Mouse (Mus musculus) heart, embryonic 10.5 days (tissue): ENCODE data around the gene Pvalb. TPM values are rescaled to one million over a fixed set of nuclear protein-coding genes. Genes with fewer than 3 reads are reported as not detected.
A peak's percentile ranks its signal among the peaks of the same experiment; 100 is the strongest.

Experiments
- DNase-seq: peaks from one replicate; pipeline ENCODE4 v3.0.0-alpha.2; 2017; ENCODE audit warnings: low spot score
- H3K27ac ChIP-seq: fragments of 300-500 bp; sonication (generic); 2 replicates; pipeline ENCODE4 v1.5.1; 2016; ENCODE audit warnings: mild to moderate bottlenecking
- H3K27me3 ChIP-seq: fragments of 300-500 bp; sonication (generic); 2 replicates; pipeline ENCODE4 v1.6.1; 2016; ENCODE audit warnings: mild to moderate bottlenecking; ENCODE audit not compliant: poor library complexity, insufficient read depth, severe bottlenecking
- H3K36me3 ChIP-seq: fragments of 300-500 bp; sonication (generic); 2 replicates; pipeline ENCODE4 v1.6.1; 2016; ENCODE audit warnings: mild to moderate bottlenecking, moderate library complexity
- H3K4me1 ChIP-seq: fragments of 300-500 bp; sonication (generic); 2 replicates; pipeline ENCODE4 v1.6.1; 2016; ENCODE audit warnings: mild to moderate bottlenecking
- H3K4me3 ChIP-seq: fragments of 300-500 bp; sonication (generic); 2 replicates; pipeline ENCODE4 v1.5.1; 2016; ENCODE audit warnings: mild to moderate bottlenecking, moderate library complexity
- H3K9me3 ChIP-seq: fragments of 300-500 bp; sonication (generic); 2 replicates; pipeline ENCODE4 v1.6.1; 2016; ENCODE audit warnings: mild to moderate bottlenecking, moderate library complexity
- WGBS: fragments of 180-500 bp; shearing (Covaris S2); methylation state at CpG from one replicate; pipeline ENCODE4 v1.1.7; 2016; 5-methylcytosine and 5-hydroxymethylcytosine counted together
- polyA plus RNA-seq: library from polyadenylated mRNA; unstranded; fragments of >200 nt; fragmentation: Nextera tagmentation; extraction: Ambion mirVana; gene quantifications from 2 replicates; pipeline ENCODE4 v1.2.1, GENCODE M21; 2016

The Pvalb gene
- polyA plus RNA-seq, 1 experiment from 2014 or later: 1.3 TPM

DNA sequence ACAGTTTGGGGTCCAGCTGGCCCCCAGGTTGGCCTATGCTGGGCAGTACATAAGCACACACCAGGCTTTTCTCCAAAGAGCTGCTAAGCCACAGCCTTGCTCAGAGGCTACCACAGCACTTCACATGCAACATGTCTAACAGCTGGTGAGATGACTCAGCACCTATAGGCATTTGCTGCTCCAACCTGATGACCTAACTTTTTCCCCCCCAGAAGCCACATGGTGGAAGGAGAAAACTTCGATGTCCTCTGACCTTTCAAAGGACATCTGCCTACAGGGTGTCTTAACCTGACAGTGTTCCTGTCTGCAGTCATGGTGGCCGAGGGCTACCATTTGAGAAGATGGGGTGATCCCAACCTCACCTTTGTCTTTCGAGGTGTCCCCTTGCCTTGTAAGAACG lies 20.6 kb downstream of the Pvalb start:
- no peak for DNase-seq
- H3K27me3 ChIP-seq: peaks cover 54% of the 10 kb centered on the region
- no peaks in the 10 kb centered on the region for H3K36me3 ChIP-seq
- H3K4me1 ChIP-seq: peaks cover 5% of the 10 kb centered on the region
- no peak overlapping the region for H3K27ac ChIP-seq
- no peaks in the 10 kb centered on the region for H3K9me3 ChIP-seq
- no peak overlapping the region for H3K4me3 ChIP-seq
- WGBS: 84% methylated on average over 4 of the region's 4 CpGs

DNA sequence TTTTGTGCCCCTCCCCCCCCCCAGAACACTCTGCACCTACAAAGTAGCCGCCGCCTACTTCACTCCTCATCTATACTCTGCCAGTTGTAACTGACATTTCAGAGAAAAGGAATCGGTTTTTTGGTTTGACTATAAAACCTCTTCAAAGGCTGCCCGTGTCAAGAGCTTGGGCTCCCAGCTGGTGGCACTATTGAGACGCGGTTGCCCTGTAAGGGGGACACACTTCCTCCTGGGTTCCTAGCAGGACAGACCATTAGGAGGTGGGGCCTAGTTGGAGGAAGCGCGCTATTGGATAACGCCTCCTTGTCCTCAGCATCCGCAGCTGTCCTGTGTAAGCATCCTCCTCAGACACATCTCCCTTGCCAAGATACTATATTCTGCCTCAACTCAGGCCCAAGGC lies 21.3 kb downstream of the Pvalb start:
- Histone ChIP-seq H3K4me1 (peaks cover 5% of the 10 kb centered on the region), H3K9me3 (no peaks in the 10 kb centered on the region), H3K4me3 (no peak overlapping the region), H3K36me3 (no peaks in the 10 kb centered on the region), H3K27ac (no peak overlapping the region), H3K27me3 (peaks cover 55% of the 10 kb centered on the region)
- no peak for DNase-seq
- WGBS: 6% methylated on average over 10 of the region's 10 CpGs

DNA sequence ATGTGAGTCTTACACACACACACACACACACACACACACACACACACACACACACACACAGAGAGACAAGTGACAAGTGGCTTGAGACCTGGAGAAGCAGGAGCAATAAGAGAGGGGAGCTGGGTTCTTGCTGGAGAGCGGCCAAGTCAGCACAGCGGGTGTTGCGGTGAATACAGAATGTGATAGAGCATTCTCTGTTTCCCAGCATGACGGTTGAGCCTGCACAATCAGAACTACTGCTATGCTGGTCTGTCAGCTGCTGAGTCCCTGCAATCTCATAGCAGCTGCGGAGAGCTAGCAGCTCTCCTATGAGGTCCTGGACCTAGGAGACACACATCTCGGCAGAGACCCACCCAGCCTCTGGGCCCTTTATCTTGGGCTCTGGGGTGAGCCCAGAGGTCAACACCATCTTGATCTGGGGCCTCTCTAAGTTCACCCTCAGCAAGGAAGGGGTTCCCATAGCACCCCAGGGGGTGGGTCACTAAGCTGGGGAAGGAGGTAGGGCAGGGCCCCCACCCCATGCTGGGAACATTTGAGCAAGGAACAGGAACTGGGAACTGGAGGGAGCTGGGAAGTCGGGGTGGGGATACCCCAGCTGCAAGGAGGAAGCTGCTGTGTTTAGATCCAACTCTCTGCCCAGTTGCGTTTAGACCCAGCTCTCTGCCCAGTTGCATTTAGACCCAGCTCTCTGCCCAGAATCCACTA lies 24.3 kb downstream of the Pvalb start:
- H3K27me3 ChIP-seq: peaks cover 63% of the 10 kb centered on the region

DNA sequence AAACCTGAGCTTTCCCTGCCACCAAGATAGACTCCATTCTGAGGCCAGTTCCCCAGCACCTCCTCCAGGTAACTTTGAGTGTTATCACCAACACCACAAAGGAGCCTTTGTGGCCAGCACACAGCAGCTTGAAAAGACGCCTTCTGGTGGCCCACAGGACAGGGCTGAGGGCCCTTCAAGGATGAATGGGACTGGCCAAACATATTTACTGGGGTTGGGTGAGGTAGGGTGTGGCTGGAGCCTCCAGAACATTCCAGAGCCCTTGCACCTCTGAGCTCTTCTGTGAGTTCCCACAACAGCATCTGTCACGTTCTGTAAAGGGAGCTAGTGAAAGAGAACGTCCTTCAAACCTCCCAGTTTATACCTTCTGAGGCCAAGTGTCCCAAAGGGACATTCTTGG lies 26.4 kb downstream of the Pvalb start:
- Histone ChIP-seq H3K27me3 (peaks cover 51% of the 10 kb centered on the region), H3K27ac (no peak overlapping the region), H3K4me1 (peaks cover 17% of the 10 kb centered on the region), H3K36me3 (no peaks in the 10 kb centered on the region), H3K4me3 (no peak overlapping the region), H3K9me3 (no peaks in the 10 kb centered on the region)
- 68% methylated on average over 3 of the region's 3 CpGs for WGBS
- no peak for DNase-seq

More for the DNA sequence above, 24.3 kb downstream of the Pvalb start:
- 30% methylated on average over 8 of the region's 8 CpGs for WGBS
- DNase-seq: no peak
- no peaks in the 10 kb centered on the region for H3K36me3 ChIP-seq
- H3K4me1 ChIP-seq: peaks cover 13% of the 10 kb centered on the region
- no peak overlapping the region for H3K27ac ChIP-seq
- no peaks in the 10 kb centered on the region for H3K9me3 ChIP-seq
- H3K4me3 ChIP-seq: no peak overlapping the region

DNA sequence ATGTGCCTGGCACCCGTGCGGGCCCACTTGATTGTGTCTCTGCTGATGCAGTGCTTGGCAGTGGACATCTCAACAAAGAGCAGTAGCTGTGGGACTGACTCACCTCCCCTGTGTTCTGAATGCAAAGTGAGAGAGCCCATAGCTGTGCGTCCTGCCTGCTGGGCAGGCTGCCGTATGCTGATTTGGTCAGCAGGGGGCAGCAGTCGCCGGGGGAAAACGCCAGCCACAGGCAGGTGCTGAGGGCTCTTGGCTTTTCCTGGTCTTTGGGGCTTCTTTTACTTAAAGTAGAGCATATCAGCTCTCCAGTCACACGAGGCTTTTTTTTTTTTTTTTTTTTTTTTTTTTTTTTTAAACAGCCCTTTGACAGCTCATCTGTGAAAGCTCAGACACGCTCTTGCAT lies 27.8 kb downstream of the Pvalb start:
- Histone ChIP-seq H3K36me3 (no peaks in the 10 kb centered on the region), H3K27ac (no peak overlapping the region), H3K9me3 (no peaks in the 10 kb centered on the region), H3K4me3 (no peak overlapping the region), H3K27me3 (peaks cover 41% of the 10 kb centered on the region), H3K4me1 (peaks cover 24% of the 10 kb centered on the region)
- 9% methylated on average over 9 of the region's 9 CpGs for WGBS
- peak; percentile 81 for DNase-seq

DNA sequence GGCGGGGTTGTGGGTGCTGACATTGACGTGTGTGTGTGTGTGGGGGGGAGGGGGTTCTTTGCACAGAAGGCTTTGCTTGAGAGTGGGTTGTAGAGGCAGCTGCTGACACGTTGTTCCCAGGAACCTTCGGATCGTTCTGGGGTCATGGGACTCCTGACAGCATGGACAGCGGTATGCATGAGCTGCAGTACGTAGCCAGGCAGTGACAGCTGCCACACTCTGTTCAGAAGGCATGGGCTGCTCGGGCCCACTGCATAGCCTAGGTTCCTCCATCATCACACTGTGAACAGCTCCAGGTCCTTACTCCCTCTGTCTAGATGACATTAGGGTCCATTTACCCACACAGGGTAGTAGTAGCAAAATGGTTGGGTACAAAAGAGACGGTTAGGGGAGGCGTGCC lies 28.9 kb downstream of the Pvalb start:
- 57% methylated on average over 10 of the region's 10 CpGs for WGBS
- Histone ChIP-seq H3K4me1 (peaks cover 36% of the 10 kb centered on the region), H3K27ac (no peak overlapping the region), H3K4me3 (no peak overlapping the region), H3K36me3 (no peaks in the 10 kb centered on the region), H3K9me3 (no peaks in the 10 kb centered on the region), H3K27me3 (peaks cover 30% of the 10 kb centered on the region)
- no peak for DNase-seq

DNA sequence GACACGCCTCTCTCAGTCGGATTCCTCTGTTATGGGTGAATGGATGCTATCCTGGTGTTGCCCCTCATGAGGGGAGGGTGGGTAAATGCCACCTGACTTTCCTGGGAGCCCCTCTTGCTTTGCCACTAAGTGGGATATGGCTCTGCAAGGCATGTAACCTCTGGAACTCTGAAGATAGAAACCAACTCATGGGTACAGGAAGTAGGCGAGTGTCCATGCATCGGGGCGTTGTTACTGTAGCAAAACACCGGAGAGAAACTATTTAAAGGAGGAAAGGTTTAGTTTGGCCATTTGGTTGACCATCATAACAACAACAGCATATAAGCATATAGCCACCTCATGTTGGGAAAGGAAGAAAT lies 31.3 kb downstream of the Pvalb start:
- H3K4me1 ChIP-seq: peaks cover 34% of the 10 kb centered on the region
- 76% methylated on average over 6 of the region's 6 CpGs for WGBS
- H3K4me3 ChIP-seq: peak overlapping the region; percentile 80
- no peaks in the 10 kb centered on the region for H3K9me3 ChIP-seq
- H3K36me3 ChIP-seq: no peaks in the 10 kb centered on the region
- H3K27me3 ChIP-seq: peaks cover 11% of the 10 kb centered on the region; the same call in 1 of the 2 replicates
- no peak for DNase-seq
- peak overlapping the region; percentile 84 for H3K27ac ChIP-seq

DNA sequence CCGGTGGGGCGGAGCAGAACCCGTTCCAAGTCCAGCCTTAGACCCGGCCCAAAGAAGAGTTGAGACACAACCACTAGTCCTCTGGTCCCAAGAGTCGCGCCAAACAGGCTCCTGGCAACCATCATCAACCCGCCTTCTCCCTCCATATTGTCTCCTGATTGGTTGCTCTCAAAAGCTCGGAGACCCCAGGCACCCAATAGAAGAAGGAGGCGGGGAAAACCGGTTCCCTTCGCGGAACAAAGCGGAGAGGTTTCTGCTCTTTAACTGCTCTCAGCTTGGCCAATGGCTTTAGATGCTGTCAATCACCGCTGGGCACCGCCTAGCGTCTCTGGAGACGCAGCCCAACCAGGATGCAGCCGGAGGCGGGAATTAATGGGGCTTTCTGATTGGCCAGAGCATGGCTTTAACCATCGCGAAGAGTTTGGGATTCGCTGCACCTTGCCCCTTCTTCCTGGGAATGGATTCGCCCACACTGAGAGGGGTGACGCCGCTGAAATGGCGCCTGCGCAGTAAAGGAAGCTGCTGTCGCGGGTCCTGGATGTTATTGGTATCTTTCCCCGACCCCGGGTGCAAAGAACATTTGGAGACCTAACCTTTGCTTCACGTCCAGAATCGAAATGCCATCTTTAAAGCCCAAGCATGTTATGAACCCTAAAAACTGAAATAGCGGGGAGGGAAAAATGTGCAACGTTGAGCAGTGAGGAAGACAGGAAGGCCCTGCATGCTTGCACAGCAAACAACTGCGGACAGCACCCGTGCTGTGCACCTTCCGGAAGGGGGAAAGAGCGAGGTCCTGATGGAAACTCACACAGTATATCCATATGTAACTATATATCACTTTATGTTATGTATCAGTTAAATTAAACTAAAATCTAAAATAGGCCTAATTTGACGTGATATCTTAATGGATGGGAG lies 32.0 kb downstream of the Pvalb start, which contains the start of gene Ift27:
TSS of gene Ift27 (minus strand) at position 136 of the 915 bp plus-strand sequence.
- Histone ChIP-seq H3K27me3 (0 out of 2 replicates have a peak, but pooled peaks cover 5% of the 10 kb centered on the region), H3K9me3 (no peaks in the 10 kb centered on the region), H3K4me1 (peaks cover 34% of the 10 kb centered on the region), H3K27ac (peak within 1 kb of the TSS; percentile 84), H3K4me3 (peak within 1 kb of the TSS; percentile 80), H3K36me3 (no peaks in the 10 kb centered on the region)
- 1% methylated on average over 40 of the region's 40 CpGs for WGBS
- DNase-seq: peak; percentile 100

DNA sequence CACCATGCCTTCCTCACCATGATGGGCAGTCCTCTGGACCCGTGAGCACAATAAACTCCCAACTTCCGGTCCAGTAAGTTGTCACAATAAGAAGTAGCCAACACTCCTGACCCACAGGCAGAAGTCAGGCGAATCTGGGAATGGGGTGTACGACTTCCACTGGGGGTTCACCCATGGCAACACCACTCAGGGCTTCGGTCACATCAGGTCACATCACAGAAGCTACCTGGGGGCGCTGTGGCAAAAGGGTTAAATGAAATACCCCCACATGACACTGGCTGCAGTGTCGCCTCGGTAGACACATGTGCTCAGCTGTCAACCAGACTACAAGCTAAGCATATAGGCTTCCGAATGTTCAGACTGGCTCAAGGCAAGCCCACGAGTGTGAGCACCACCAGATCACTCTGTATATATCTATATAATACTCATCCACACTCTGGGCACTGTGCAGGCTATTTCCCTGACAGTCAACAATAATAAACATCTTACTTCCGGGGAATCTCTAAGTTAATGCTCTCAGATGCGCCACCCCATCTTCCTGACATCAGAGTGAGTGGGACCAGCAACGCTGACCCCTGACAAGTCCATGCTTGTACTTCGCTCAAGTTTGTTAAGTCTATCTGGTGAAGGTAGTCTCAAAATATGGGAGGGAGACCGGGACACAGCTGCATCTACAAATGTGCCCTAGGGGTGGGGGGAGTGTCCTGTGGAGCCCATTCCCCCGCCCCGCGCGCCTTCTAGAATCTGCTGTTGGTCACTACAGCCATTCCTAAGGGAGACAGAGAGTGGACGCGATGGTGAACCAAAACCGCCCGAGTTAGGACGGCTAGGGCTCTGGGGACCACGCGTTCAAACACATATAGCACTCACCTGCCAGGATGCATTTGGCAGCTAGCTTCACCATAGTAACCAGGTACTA lies 33.0 kb downstream of the Pvalb start:
- Histone ChIP-seq H3K4me1 (peaks cover 32% of the 10 kb centered on the region), H3K27me3 (0 out of 2 replicates have a peak, but pooled peaks cover 3% of the 10 kb centered on the region), H3K36me3 (no peaks in the 10 kb centered on the region), H3K27ac (peak overlapping the region; percentile 83), H3K4me3 (peak overlapping the region; percentile 80), H3K9me3 (no peaks in the 10 kb centered on the region)
- WGBS: 27% methylated on average over 26 of the region's 26 CpGs
- no peak for DNase-seq

DNA sequence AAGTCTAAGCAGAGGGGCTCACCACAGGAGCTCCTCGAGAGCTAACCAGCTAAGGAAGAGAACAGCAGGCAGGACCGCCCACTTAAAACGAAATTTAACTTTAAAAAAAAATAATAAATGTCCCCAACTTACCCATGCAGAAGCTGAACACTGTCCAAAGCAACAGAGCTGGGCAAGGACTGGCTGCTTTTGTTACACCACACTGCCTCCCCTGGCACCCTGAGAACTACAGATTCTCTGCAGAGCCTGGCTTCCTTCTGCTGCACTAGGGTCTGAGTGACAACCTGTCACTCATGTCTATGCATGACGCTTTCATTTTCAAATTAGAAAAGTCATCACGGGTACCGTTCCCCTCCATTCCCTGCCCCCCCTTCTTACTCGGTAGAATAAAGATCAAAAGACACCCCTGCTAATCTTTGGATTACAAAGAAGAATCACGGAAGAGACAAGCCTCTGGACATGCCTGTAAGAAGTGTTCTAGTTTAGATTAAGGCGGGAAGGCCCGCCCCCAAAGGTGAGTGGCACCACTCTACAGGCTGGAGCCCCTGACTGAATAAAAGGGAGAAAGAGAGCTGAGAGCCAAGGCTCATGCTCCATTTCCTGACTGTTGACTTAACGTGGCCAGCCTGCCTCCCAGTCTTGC lies 33.8 kb downstream of the Pvalb start:
- Histone ChIP-seq H3K36me3 (peaks cover 3% of the 10 kb centered on the region; the same call in 1 of the 2 replicates), H3K27ac (no peak overlapping the region), H3K27me3 (0 out of 2 replicates have a peak, but pooled peaks cover 3% of the 10 kb centered on the region), H3K9me3 (no peaks in the 10 kb centered on the region), H3K4me3 (no peak overlapping the region), H3K4me1 (peaks cover 31% of the 10 kb centered on the region)
- 77% methylated on average over 11 of the region's 11 CpGs for WGBS
- no peak for DNase-seq

DNA sequence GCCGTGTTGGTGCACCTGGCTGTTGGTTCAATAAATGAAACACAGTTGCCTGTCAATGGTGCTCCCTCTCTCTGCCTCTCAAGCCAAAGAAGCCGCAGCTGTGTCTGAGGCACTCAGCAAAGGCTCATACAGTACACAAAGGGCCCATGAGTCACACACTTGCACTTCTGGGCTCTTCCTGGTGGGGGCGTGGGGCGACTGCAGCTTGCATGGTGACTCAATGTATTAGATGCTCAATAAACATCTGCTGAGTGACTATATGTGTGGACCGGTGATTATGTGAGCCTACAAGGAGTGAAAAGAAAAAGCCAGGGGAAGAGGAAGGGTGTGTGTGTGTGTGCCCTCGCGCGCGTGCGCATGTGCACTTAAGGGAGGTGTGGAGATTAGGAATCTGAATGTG lies 34.5 kb downstream of the Pvalb start:
- Histone ChIP-seq H3K9me3 (no peaks in the 10 kb centered on the region), H3K4me1 (peaks cover 26% of the 10 kb centered on the region), H3K4me3 (no peak overlapping the region), H3K27me3 (0 out of 2 replicates have a peak, but pooled peaks cover 3% of the 10 kb centered on the region), H3K27ac (no peak overlapping the region), H3K36me3 (peaks cover 3% of the 10 kb centered on the region; the same call in 1 of the 2 replicates)
- DNase-seq: no peak
- WGBS: 90% methylated on average over 10 of the region's 10 CpGs

DNA sequence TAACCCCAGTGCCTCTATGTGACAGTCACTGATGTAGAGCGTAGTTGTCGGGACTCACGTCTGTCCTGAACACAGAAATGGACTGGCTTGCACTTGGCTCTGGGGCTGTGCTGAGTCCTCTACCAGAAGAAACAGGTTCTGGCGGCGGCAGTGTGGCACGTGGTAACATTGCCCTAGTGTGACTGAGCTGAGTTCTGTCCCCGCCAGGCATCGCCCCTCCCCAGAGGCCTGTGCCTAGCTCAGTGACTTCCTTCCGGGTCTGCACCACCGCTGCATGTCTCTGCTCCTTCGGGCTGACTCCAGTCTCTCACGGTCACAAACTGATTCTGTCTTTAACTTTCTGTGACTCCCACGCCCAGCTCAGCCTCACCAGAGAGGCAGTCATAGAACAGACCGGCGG lies 35.5 kb downstream of the Pvalb start:
- no peak overlapping the region for H3K27ac ChIP-seq
- 90% methylated on average over 15 of the region's 15 CpGs for WGBS
- no peak for DNase-seq
- peaks cover 3% of the 10 kb centered on the region; the same call in 1 of the 2 replicates for H3K36me3 ChIP-seq
- peaks cover 26% of the 10 kb centered on the region for H3K4me1 ChIP-seq
- no peaks in the 10 kb centered on the region for H3K9me3 ChIP-seq
- H3K27me3 ChIP-seq: 0 out of 2 replicates have a peak, but pooled peaks cover 3% of the 10 kb centered on the region
- H3K4me3 ChIP-seq: no peak overlapping the region
